Mouse (Mus musculus): Measurements from ENCODE around the gene Mdm2. TPM values are rescaled to one million over a fixed set of nuclear protein-coding genes. Genes with fewer than 3 reads are reported as not detected.

The Mdm2 gene
- polyA plus RNA-seq, 1 experiment from 2014 or later: 38.2 TPM

GRCm38 (mm10) chr10:117643711-117644428, 66.7 kb downstream of the Mdm2 start:
- no peak overlapping the region for H3K4me2 ChIP-seq
- 0 out of 2 replicates have a peak, but pooled peaks have one; percentile 19 for ATAC-seq (ENCODE audit: insufficient read depth, low FRiP score, low read depth)
- no peaks in the 10 kb centered on the region for H3K36me3 ChIP-seq
- no peak overlapping the region for H3K9ac ChIP-seq
- no peaks in the 10 kb centered on the region; the same call in 1 of the 2 replicates for H3K4me1 ChIP-seq
- H3K9me3 ChIP-seq: no peaks in the 10 kb centered on the region
- 83% methylated on average over 12 of the region's 12 CpGs for WGBS
- no peak overlapping the region for H3K4me3 ChIP-seq (replicated peaks)
- H3K27me3 ChIP-seq (replicated peaks): no peaks in the 10 kb centered on the region
- H3K27ac ChIP-seq: no peak overlapping the region

- Histone ChIP-seq H3K4me3 (replicated peaks) (no peak overlapping the region), H3K36me3 (no peaks in the 10 kb centered on the region), H3K9me3 (no peaks in the 10 kb centered on the region), H3K27ac (no peak overlapping the region), H3K4me1 (no peaks in the 10 kb centered on the region; the same call in 1 of the 2 replicates), H3K4me2 (no peak overlapping the region), H3K27me3 (replicated peaks) (no peaks in the 10 kb centered on the region), H3K9ac (no peak overlapping the region)
- 68% methylated on average over 6 of the region's 6 CpGs for WGBS
- ATAC-seq (ENCODE audit: insufficient read depth, low FRiP score, low read depth): no peak
Measured at GRCm38 (mm10) chr10:117643302-117643701, 67.3 kb downstream of the Mdm2 start.

- Histone ChIP-seq H3K4me3 (replicated peaks) (no peak overlapping the region), H3K9ac (no peak overlapping the region), H3K4me2 (no peak overlapping the region), H3K4me1 (no peaks in the 10 kb centered on the region; the same call in 1 of the 2 replicates), H3K36me3 (no peaks in the 10 kb centered on the region), H3K9me3 (no peaks in the 10 kb centered on the region), H3K27me3 (replicated peaks) (no peaks in the 10 kb centered on the region), H3K27ac (no peak overlapping the region)
- ATAC-seq (ENCODE audit: insufficient read depth, low FRiP score, low read depth): no peak
- 90% methylated on average over 15 of the region's 15 CpGs for WGBS
Measured at GRCm38 (mm10) chr10:117642491-117643262, 67.9 kb downstream of the Mdm2 start.

GRCm38 (mm10) chr10:117642201-117642450, 68.4 kb downstream of the Mdm2 start:
- Histone ChIP-seq H3K27ac (no peak overlapping the region), H3K4me3 (replicated peaks) (no peak overlapping the region), H3K9me3 (no peaks in the 10 kb centered on the region), H3K4me1 (no peaks in the 10 kb centered on the region; the same call in 1 of the 2 replicates), H3K4me2 (no peak overlapping the region), H3K36me3 (no peaks in the 10 kb centered on the region), H3K27me3 (replicated peaks) (no peaks in the 10 kb centered on the region), H3K9ac (no peak overlapping the region)
- no peak for ATAC-seq (ENCODE audit: insufficient read depth, low FRiP score, low read depth)
- WGBS: 80% methylated on average over 9 of the region's 9 CpGs

GRCm38 (mm10) chr10:117641400-117642200, 69.0 kb downstream of the Mdm2 start:
- Histone ChIP-seq H3K4me2 (no peak overlapping the region), H3K27me3 (replicated peaks) (no peaks in the 10 kb centered on the region), H3K27ac (no peak overlapping the region), H3K9me3 (no peaks in the 10 kb centered on the region), H3K4me1 (no peaks in the 10 kb centered on the region; the same call in 1 of the 2 replicates), H3K36me3 (no peaks in the 10 kb centered on the region), H3K4me3 (replicated peaks) (no peak overlapping the region), H3K9ac (no peak overlapping the region)
- 66% methylated on average over 20 of the region's 20 CpGs for WGBS
- no peak for ATAC-seq (ENCODE audit: insufficient read depth, low FRiP score, low read depth)

GRCm38 (mm10) chr10:117640595-117641078, 69.9 kb downstream of the Mdm2 start:
- WGBS: 75% methylated on average over 7 of the region's 7 CpGs
- no peak overlapping the region for H3K27ac ChIP-seq
- no peak overlapping the region for H3K4me3 ChIP-seq (replicated peaks)
- H3K4me1 ChIP-seq: no peaks in the 10 kb centered on the region; the same call in 1 of the 2 replicates
- no peaks in the 10 kb centered on the region for H3K36me3 ChIP-seq
- no peak overlapping the region for H3K9ac ChIP-seq
- H3K4me2 ChIP-seq: no peak overlapping the region
- ATAC-seq (ENCODE audit: insufficient read depth, low FRiP score, low read depth): no peak
- no peaks in the 10 kb centered on the region for H3K27me3 ChIP-seq (replicated peaks)
- H3K9me3 ChIP-seq: no peaks in the 10 kb centered on the region

GRCm38 (mm10) chr10:117639899-117640594, 70.5 kb downstream of the Mdm2 start:
- no peak overlapping the region for H3K4me3 ChIP-seq (replicated peaks)
- H3K4me1 ChIP-seq: no peaks in the 10 kb centered on the region; the same call in 1 of the 2 replicates
- H3K9ac ChIP-seq: no peak overlapping the region
- H3K4me2 ChIP-seq: no peak overlapping the region; the same call in 1 of the 2 replicates
- H3K36me3 ChIP-seq: no peaks in the 10 kb centered on the region
- H3K27me3 ChIP-seq (replicated peaks): no peaks in the 10 kb centered on the region
- H3K9me3 ChIP-seq: no peaks in the 10 kb centered on the region
- WGBS: 43% methylated on average over 21 of the region's 21 CpGs
- peak overlapping the region; percentile 21; the same call in 1 of the 2 replicates for H3K27ac ChIP-seq
- ATAC-seq (ENCODE audit: insufficient read depth, low FRiP score, low read depth): peak; percentile 31; the same call in 1 of the 2 replicates

GRCm38 (mm10) chr10:117639221-117639599, 71.3 kb downstream of the Mdm2 start:
- H3K9ac ChIP-seq: no peak overlapping the region
- H3K4me3 ChIP-seq (replicated peaks): no peak overlapping the region
- 90% methylated on average over 8 of the region's 8 CpGs for WGBS
- no peaks in the 10 kb centered on the region for H3K9me3 ChIP-seq
- no peak for ATAC-seq (ENCODE audit: insufficient read depth, low FRiP score, low read depth)
- H3K36me3 ChIP-seq: no peaks in the 10 kb centered on the region
- H3K27ac ChIP-seq: no peak overlapping the region
- no peaks in the 10 kb centered on the region; the same call in 1 of the 2 replicates for H3K4me1 ChIP-seq
- no peak overlapping the region for H3K4me2 ChIP-seq
- no peaks in the 10 kb centered on the region for H3K27me3 ChIP-seq (replicated peaks)

Other genes with a start within 250 kb of the Mdm2 start
- 57.1 and 57.7 TPM in 2 replicates for gene Cpm, start 81.3 kb downstream of the Mdm2 start, polyA plus RNA-seq (2015; fragmentation: Nextera tagmentation; extraction: Ambion mirVana)
- gene Slc35e3, start 35.6 kb upstream of the Mdm2 start, polyA plus RNA-seq (2015; fragmentation: Nextera tagmentation; extraction: Ambion mirVana): 14.5 and 16.5 TPM in 2 replicates
- gene Nup107, start 81.9 kb upstream of the Mdm2 start, polyA plus RNA-seq (2015; fragmentation: Nextera tagmentation; extraction: Ambion mirVana): 53.3 and 64.8 TPM in 2 replicates
- 177 and 188 TPM in 2 replicates for gene Rap1b, start 135.3 kb upstream of the Mdm2 start, polyA plus RNA-seq (2015; fragmentation: Nextera tagmentation; extraction: Ambion mirVana)